Mouse (Mus musculus): Measurements from ENCODE around the gene Tbata.

The Tbata gene

GRCm38 (mm10) chr10:61167333-61168096 is 4.2 kb upstream of the Tbata start:
- DNase-seq, result no peak

DNA sequence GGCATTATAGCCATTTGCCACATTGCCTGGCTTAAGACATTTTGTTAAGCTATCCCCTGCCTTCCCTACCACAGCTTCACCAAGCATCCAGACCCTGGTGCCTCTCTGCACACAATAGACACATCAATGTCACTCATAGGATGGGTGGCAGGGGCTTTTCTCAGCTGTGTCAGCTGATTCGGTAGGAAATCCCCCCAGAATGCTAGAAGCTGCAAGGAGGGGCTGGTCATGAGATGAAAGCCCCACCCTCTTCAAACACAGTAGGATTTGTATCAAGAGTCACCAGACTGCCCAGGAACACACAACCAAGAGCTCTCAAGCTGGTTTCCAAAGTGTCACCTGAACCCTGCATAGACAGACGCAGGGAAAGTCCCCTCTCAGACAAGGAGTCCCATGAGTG is 3.4 kb upstream of the Tbata start:
- DNase-seq, result no peak

DNA sequence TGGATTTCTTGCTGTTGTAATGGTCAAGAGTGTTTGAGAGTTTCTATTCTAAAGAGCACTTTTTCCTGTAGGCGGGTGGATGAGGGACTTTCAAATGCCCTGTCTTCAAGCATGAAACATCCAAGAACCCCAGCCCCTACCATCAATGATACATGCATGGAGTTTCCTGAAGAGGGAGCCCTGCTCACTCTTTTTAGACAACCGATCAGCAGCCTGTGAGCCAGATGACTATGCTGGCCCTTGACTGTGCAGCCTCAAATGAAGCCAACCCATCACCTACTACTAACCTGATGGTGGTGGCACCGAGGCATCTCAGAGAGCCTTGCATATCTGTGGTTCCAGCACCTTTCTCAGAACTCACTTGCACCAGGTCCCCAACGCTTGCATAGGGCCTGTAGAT is 742 bp downstream of the Tbata start:
- DNase-seq, result no peak

- DNase-seq, result peak; percentile 43
These were observed 3.1 kb downstream of the Tbata start for GRCm38 (mm10) chr10:61174711-61175441.

GRCm38 (mm10) chr10:61175442-61176204 is 3.9 kb downstream of the Tbata start:
- DNase-seq, result peak; percentile 90

DNA sequence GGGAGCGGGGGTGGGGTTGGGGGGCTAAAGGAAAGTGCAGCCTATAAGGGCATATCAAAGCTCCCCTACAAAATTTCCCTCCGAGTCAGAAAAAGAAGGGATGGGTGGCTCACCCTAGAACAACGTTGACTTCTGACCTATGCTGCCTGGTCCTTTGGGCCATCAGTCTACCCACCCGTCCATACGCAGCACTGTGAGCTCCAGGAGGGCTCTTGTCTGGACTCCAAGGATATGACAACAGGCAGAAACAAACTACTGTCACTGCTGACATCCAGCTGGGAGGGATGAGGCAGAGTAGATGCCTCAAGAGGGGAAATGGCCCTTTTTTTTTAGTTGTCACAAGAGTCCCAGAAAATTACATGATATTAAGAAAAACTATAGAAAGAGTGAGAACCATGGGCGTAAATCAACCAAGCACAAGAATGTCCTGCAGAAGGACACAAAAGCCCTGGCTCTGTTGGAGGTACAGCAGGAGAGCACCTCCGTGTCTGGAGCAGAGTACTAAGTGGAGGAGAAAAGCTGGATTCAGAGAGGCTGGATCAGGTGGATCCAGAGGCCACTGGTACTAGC is 4.6 kb downstream of the Tbata start:
- peak; percentile 48 for DNase-seq

- peak; percentile 23 for DNase-seq
These were observed 6.0 kb downstream of the Tbata start for GRCm38 (mm10) chr10:61177751-61178150.

GRCm38 (mm10) chr10:61178687-61179086 is 6.9 kb downstream of the Tbata start:
- DNase-seq, result no peak

- no peak for DNase-seq
These were observed 8.2 kb downstream of the Tbata start for GRCm38 (mm10) chr10:61179927-61180326.

DNA sequence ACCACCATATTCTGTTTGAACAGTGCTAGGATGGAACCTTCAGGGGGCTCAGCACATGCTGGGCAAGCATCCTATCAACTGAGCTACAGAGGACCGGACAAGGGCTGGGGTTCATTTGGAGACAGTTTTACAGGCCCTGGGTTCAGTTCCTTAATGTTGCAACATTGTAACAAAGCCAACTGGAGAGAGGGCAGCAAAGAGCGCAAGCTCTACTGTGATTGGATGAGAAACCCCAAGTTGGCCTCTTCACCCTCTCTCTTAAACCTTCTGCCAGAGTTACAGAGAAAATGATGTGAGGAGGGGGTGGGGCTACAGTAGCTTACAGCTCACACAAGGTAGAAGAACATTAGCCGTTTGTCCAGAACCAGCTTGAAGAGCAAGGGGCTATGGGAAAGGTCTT is 15.2 kb downstream of the Tbata start:
- no peak for DNase-seq

DNA sequence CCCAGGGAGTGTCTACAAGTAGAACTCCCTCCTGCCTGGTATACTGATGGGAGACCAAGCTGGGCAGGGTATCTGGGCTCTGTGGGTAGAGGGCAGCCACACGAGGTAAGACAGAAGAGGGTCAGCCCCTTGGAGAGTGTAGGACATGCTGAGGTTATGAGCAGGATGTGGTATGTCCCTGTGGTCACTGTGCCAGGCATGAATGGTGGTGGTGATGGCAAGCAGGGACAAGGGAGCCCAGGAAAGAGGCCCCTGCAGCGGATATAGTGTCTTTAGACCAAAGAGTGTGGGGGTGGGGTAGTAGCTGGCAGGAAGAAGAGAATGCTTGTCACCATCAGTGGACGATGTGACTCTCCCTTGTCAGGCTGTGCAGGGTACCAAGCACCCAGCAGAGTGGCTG is 16.3 kb downstream of the Tbata start:
- DNase-seq, result no peak

DNA sequence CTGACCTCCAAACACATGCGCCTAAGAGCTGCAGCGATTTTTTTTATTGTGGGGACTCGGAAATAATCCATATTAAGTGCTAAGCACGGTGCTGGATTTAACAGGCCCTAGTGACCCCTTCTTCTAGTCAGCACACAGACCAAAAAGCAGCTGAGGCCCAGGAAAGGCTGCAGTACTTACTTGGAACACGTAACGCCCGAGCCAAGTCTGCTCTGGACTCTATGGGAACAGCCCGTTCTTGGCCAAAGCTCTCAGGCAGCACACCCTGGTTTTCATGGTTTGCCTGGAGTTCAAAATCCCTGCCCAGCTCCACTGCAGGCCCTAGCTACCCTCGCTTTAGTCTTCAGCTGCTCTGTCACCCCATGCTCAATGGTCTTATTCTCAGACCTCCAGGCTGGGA is 22.9 kb downstream of the Tbata start:
- no peak for DNase-seq

DNA sequence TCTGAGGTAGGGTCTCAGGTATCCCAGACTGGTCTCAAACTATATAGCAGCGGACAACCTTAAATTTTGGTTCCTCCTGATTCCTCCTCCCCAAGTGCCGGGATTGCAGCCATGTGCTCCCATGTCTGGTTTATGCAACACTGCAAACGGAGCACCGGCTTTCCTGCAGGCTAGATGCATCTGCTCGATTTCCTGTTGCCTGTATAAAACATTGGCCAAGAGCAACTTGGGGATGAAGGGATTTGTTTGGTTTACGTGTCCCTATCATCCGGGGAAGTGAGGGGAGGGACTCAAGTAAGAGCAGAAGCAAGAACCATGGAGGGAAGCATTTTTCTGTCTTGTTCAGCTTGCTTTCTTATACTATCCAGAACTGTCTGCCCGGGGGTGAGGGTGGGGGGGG is 23.5 kb downstream of the Tbata start:
- DNase-seq, result no peak

GRCm38 (mm10) chr10:61195718-61196291 is 24.1 kb downstream of the Tbata start:
- no peak for DNase-seq

GRCm38 (mm10) chr10:61199566-61200213 is 27.9 kb downstream of the Tbata start:
- peak; percentile 70 for DNase-seq

DNA sequence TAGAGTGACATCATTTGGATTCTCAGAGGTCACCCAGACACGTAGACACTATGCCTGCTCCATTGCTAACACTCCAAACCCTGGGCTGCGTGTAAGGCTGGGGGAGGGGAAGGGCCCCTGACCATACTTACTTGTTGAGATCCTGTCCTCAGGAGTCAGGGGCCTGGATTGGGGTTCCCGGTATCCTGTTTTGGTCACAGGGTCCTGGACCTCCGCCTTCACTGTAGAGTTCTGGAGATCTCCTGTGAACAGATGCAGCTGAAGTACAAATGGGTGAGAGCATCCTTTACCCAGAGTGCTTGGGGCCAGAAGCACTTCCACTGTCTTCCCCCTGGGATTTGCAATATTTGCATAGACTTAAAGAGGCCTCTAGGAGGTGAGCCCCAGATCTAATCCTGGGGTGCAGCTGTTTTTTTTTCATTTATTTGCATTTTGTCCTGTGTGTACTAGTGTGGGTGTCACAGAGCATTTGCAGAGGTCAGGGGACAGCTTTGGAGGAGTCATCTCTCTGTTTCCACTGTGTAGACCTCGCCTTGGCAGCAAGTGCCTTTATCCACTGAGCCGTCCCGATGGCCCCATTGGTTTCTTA is 28.6 kb downstream of the Tbata start:
- no peak for DNase-seq

DNA sequence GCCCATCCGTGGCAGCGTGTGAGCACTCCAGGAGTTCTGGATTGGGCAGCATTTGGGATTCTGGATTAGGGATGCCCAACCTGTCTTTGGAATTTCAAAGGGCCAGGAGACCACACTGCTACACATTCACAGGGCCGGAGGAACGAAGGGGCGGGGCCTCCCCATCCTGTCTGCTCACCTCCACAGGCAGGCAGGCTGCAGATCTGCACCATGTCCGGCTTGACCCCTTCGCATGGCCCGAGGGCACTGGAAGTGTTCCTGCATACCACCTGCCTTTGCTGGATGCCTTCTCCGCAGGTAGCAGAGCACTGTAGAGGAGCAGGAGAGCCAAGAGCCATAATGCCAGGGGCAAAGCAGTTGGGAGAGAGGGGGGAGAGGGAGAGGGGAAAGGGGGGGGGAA is 29.2 kb downstream of the Tbata start:
- DNase-seq, result no peak

DNA sequence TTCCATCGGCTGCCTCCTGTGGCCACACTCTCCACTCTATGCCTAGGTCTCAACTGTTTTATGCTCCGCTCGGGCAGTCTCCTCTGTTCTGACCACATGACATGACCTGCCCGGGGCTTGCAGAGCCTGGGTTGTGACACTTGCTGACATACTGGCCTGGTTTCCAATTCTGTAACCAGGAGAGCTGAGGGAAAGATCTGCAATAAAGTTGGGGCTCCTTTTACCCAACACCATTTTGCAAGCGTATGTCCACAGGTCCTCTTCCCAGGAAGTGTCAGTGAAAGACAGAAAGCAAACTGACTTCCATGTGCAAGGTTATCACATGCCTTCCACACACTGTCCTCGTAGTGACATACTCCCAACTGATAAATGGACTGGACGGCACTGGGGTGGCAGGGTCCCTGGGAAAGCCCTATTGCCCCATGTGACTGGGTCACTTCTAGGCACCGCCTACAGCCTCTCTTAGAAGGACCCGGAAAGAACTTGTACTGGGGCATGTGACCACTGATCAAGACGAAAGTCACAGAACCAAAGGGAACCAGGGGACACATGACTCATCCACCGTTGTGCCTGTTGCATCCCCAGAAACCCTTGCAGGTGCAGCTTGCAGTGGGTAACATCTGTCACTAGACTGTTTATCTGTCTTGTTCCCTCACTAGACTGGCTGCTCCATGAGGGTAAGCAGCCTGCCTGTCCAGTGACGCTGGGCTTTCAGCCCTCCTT is 30.0 kb downstream of the Tbata start:
- no peak for DNase-seq

- DNase-seq, result no peak
These were observed 32.2 kb downstream of the Tbata start for GRCm38 (mm10) chr10:61203930-61204329.

GRCm38 (mm10) chr10:61208114-61208684 is 36.4 kb downstream of the Tbata start:
- no peak for DNase-seq

- no peak for DNase-seq
These were observed 39.4 kb downstream of the Tbata start for GRCm38 (mm10) chr10:61211105-61211504.

All from cerebellum, adult 8-10 months (tissue).